Mouse (Mus musculus): ENCODE results near the gene Gucy1b2. TPM values are rescaled to one million over a fixed set of nuclear protein-coding genes. Genes with fewer than 3 reads are reported as not detected.

Gene Gucy1b2
- polyA plus RNA-seq, 1 experiment from 2014 or later = 0.70 TPM

DNA sequence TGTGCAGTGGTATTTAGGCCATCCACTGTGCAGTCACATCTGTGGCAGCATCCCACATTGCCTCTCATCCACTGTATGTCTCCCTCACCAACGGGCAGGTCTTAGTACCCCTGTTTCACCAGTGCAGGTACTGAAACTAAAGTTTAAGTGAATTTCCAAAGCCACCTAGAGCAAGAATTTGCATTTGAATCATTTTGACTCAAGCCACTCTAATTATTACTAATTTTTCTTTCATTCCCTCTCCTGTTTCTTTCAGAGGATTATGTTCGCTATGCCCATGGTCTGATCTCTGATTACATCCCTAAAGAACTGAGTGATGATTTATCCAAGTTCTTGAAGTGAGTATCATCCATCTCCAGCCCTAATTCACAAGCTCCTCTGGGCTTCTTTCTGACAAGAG is 92.3 kb downstream of the Gucy1b2 start:
- Histone ChIP-seq H3K27me3 (ENCODE audit: control insufficient read depth, insufficient read depth, low read length) (no peaks in the 10 kb centered on the region), H3K9ac (ENCODE audit: low read length) (no peak overlapping the region), H3K4me2 (no peak overlapping the region), H3K4me1 (ENCODE audit: control insufficient read depth, insufficient read depth, low read length) (no peaks in the 10 kb centered on the region), H3K9me3 (ENCODE audit: control insufficient read depth, low read length) (no peaks in the 10 kb centered on the region), H3K4me3 (ENCODE audit: low read depth, low read length) (no peak overlapping the region), H3K27ac (ENCODE audit: low read depth, low read length) (no peak overlapping the region), H3K36me3 (ENCODE audit: control insufficient read depth, insufficient read depth, low read length) (no peaks in the 10 kb centered on the region; the same call in 1 of the 2 replicates)
- no peak for DNase-seq (ENCODE audit: low spot score, missing footprints)
- no peak for ATAC-seq (ENCODE audit: low FRiP score)
- 88% methylated on average over 2 of the region's 2 CpGs for WGBS

DNA sequence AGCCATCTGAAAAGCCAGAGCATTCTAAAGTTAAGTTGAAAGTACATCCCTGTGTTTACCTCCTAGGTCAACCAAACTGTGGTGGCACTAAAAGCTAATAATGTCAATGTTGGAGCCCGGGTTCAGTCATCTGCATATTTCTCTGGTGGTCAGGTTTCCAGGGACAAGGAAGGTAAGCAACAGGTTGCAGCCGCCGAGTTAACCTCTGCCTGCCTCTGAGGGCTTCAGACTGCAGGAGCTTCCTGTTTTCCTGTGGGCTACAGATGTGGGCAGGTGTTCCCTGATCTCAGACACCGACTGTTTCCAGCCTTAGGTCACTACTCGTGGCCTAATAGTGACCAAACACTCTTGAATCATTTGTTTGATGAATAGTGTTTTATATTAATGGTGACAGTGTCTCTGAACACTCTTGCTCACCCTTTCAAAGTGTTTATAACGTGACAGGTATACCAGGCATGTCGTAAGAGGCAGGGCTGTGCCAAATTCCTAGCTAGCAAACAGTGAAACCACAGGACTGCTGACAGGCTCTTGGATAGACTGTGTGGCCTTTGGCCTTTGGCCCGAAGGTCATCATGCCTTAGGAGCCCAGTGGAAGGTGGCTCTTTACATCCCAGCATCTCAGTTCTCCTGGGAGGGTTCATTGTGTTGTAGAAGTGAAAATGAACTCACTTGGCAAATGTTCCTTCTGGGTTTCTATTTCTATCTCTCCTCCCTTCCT is 94.7 kb downstream of the Gucy1b2 start:
- ATAC-seq (ENCODE audit: low FRiP score) = no peak
- H3K9ac ChIP-seq (ENCODE audit: low read length) = no peak overlapping the region
- no peak overlapping the region for H3K4me3 ChIP-seq (ENCODE audit: low read depth, low read length)
- no peaks in the 10 kb centered on the region for H3K4me1 ChIP-seq (ENCODE audit: control insufficient read depth, insufficient read depth, low read length)
- H3K9me3 ChIP-seq (ENCODE audit: control insufficient read depth, low read length) = no peaks in the 10 kb centered on the region
- no peak overlapping the region for H3K27ac ChIP-seq (ENCODE audit: low read depth, low read length)
- 88% methylated on average over 8 of the region's 8 CpGs for WGBS
- no peaks in the 10 kb centered on the region for H3K27me3 ChIP-seq (ENCODE audit: control insufficient read depth, insufficient read depth, low read length)
- DNase-seq (ENCODE audit: low spot score, missing footprints) = no peak
- no peaks in the 10 kb centered on the region for H3K36me3 ChIP-seq (ENCODE audit: control insufficient read depth, insufficient read depth, low read length)
- H3K4me2 ChIP-seq = no peak overlapping the region

DNA sequence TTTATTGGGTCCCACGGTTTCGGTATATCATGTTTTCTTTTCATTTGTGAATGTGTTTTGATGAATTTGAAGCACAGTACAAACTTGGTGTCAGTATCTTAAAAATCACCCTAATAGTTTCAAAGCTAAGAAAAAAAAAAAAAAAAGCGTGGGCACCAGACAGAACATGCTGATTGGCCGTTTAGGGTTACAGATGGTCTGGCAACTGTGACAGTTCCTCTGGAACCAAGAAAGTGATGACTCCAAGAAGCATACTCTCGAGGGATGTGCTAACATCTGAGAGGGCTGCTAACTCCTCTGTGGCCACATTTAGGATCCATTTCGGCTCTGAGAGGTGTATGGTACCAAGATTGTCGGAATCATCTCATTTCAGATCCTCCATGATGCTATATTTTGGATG is 100.9 kb downstream of the Gucy1b2 start:
- Histone ChIP-seq H3K9ac (ENCODE audit: low read length) (no peak overlapping the region), H3K9me3 (ENCODE audit: control insufficient read depth, low read length) (no peaks in the 10 kb centered on the region), H3K4me3 (ENCODE audit: low read depth, low read length) (no peak overlapping the region), H3K27ac (ENCODE audit: low read depth, low read length) (no peak overlapping the region), H3K4me1 (ENCODE audit: control insufficient read depth, insufficient read depth, low read length) (0 out of 2 replicates have a peak, but pooled peaks cover 2% of the 10 kb centered on the region), H3K27me3 (ENCODE audit: control insufficient read depth, insufficient read depth, low read length) (no peaks in the 10 kb centered on the region), H3K36me3 (ENCODE audit: control insufficient read depth, insufficient read depth, low read length) (peaks cover 3% of the 10 kb centered on the region; the same call in 1 of the 2 replicates), H3K4me2 (no peak overlapping the region)
- 88% methylated on average over 7 of the region's 7 CpGs for WGBS
- no peak for ATAC-seq (ENCODE audit: low FRiP score)
- DNase-seq (ENCODE audit: low spot score, missing footprints) = no peak

DNA sequence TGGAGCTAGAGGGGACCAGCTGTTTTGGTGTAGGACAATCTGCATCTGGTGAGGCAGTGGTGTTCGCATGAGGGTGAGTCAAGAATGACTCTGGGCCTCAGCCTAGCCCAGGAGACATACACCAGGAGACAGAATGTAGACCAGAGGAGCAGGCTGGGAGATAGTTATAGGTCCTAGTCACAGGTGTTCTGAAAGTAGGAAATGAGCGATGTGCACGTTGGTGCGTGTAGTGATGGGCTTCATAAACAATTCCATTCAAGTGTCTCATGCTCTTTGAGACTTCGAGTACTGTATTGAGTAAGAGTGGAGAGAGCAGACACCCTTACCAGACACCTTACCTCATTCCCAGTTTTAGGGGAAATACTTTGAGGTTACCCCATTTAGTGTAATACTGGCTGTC is 102.3 kb downstream of the Gucy1b2 start:
- Histone ChIP-seq H3K4me2 (no peak overlapping the region), H3K9me3 (ENCODE audit: control insufficient read depth, low read length) (no peaks in the 10 kb centered on the region)
- WGBS = 93% methylated on average over 5 of the region's 5 CpGs

DNA sequence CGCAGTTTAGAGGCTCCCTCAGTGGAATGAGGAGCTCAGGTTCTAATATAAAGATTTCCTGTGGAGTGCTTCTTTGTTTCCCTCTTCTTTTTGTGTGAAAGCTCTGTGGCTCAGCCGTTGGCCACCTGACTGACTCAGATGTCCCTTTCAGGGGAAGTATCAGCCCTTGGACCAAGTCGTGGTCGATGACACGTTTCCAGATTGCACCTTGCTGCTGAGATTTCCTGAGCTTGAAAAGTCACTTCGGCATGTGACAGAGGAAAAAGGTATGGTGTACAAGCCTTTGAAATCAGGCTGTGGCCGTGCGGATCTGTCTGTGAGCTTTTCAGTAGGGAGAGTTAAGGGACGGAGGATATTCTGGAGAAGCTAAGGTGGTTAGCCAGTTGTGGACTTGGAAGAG is 102.7 kb downstream of the Gucy1b2 start:
- 71% methylated on average over 9 of the region's 9 CpGs for whole genome bisulfite sequencing
- Histone ChIP-seq H3K27me3 (ENCODE audit: control insufficient read depth, insufficient read depth, low read length) (no peaks in the 10 kb centered on the region), H3K9ac (ENCODE audit: low read length) (no peak overlapping the region), H3K4me3 (ENCODE audit: low read depth, low read length) (no peak overlapping the region), H3K36me3 (ENCODE audit: control insufficient read depth, insufficient read depth, low read length) (peaks cover 3% of the 10 kb centered on the region; the same call in 1 of the 2 replicates), H3K9me3 (ENCODE audit: control insufficient read depth, low read length) (no peaks in the 10 kb centered on the region), H3K27ac (ENCODE audit: low read depth, low read length) (no peak overlapping the region), H3K4me1 (ENCODE audit: control insufficient read depth, insufficient read depth, low read length) (0 out of 2 replicates have a peak, but pooled peaks cover 2% of the 10 kb centered on the region), H3K4me2 (no peak overlapping the region)
- DNase-seq (ENCODE audit: low spot score, missing footprints) = no peak
- ATAC-seq (ENCODE audit: low FRiP score) = no peak

More for the DNA sequence above, 102.3 kb downstream of the Gucy1b2 start:
- Histone ChIP-seq H3K27ac (ENCODE audit: low read depth, low read length) (no peak overlapping the region), H3K36me3 (ENCODE audit: control insufficient read depth, insufficient read depth, low read length) (peaks cover 3% of the 10 kb centered on the region; the same call in 1 of the 2 replicates), H3K4me1 (ENCODE audit: control insufficient read depth, insufficient read depth, low read length) (0 out of 2 replicates have a peak, but pooled peaks cover 2% of the 10 kb centered on the region), H3K27me3 (ENCODE audit: control insufficient read depth, insufficient read depth, low read length) (no peaks in the 10 kb centered on the region), H3K9ac (ENCODE audit: low read length) (no peak overlapping the region), H3K4me3 (ENCODE audit: low read depth, low read length) (no peak overlapping the region)
- ATAC-seq (ENCODE audit: low FRiP score) = no peak
- DNase-seq (ENCODE audit: low spot score, missing footprints) = no peak

DNA sequence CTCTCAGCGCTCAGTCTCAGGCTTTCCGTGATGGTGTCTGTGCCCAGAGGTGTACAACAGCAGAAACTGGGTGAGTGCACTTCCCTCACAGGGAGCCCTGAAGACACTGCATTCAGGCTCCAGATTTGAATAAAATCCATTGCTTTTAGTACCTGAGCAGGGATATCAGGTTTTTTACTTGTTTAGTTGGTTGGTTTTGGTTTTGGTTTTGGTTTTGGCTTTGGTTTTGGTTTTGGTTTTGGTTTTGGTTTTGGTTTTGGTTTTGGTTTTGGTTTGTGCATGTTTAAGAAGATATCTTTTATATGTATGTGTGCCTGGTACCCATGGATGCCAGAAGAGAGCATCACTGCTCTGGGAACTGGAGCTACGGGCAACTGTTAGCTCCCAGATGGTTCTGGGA is 105.2 kb downstream of the Gucy1b2 start:
- ATAC-seq (ENCODE audit: low FRiP score) = no peak
- no peak for DNase-seq (ENCODE audit: low spot score, missing footprints)
- Histone ChIP-seq H3K4me2 (no peak overlapping the region), H3K36me3 (ENCODE audit: control insufficient read depth, insufficient read depth, low read length) (peaks cover 3% of the 10 kb centered on the region; the same call in 1 of the 2 replicates), H3K27ac (ENCODE audit: low read depth, low read length) (no peak overlapping the region), H3K4me1 (ENCODE audit: control insufficient read depth, insufficient read depth, low read length) (0 out of 2 replicates have a peak, but pooled peaks cover 2% of the 10 kb centered on the region), H3K9me3 (ENCODE audit: control insufficient read depth, low read length) (no peaks in the 10 kb centered on the region), H3K9ac (ENCODE audit: low read length) (no peak overlapping the region), H3K4me3 (ENCODE audit: low read depth, low read length) (no peak overlapping the region), H3K27me3 (ENCODE audit: control insufficient read depth, insufficient read depth, low read length) (no peaks in the 10 kb centered on the region)
- 95% methylated on average over 3 of the region's 3 CpGs for WGBS

DNA sequence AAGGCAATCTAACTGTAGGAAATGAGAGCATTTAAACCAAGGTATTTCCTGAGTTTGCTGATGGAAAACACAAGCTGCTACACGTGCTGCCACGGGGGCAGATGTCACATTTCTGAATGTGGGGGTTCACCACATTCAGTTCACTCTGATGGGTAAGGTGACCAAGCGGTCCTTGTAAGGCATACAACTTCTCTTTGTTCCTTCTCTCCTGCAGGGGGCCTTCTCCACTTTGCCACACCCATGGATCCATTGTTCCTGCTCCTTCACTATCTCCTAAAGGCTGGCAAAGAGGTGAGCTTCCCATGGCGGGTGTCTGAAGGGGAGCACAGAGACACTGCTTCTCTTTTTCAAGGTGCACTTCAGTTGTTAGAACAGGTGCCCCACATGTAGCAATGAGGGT is 105.9 kb downstream of the Gucy1b2 start:
- DNase-seq (ENCODE audit: low spot score, missing footprints) (no peak), ATAC-seq (ENCODE audit: low FRiP score) (no peak)
- no peaks in the 10 kb centered on the region for H3K27me3 ChIP-seq (ENCODE audit: control insufficient read depth, insufficient read depth, low read length)
- no peak overlapping the region for H3K4me3 ChIP-seq (ENCODE audit: low read depth, low read length)
- 0 out of 2 replicates have a peak, but pooled peaks cover 2% of the 10 kb centered on the region for H3K4me1 ChIP-seq (ENCODE audit: control insufficient read depth, insufficient read depth, low read length)
- H3K9ac ChIP-seq (ENCODE audit: low read length) = no peak overlapping the region
- no peak overlapping the region for H3K27ac ChIP-seq (ENCODE audit: low read depth, low read length)
- 86% methylated on average over 4 of the region's 4 CpGs for WGBS
- no peaks in the 10 kb centered on the region for H3K9me3 ChIP-seq (ENCODE audit: control insufficient read depth, low read length)
- H3K4me2 ChIP-seq = no peak overlapping the region
- peaks cover 3% of the 10 kb centered on the region; the same call in 1 of the 2 replicates for H3K36me3 ChIP-seq (ENCODE audit: control insufficient read depth, insufficient read depth, low read length)

DNA sequence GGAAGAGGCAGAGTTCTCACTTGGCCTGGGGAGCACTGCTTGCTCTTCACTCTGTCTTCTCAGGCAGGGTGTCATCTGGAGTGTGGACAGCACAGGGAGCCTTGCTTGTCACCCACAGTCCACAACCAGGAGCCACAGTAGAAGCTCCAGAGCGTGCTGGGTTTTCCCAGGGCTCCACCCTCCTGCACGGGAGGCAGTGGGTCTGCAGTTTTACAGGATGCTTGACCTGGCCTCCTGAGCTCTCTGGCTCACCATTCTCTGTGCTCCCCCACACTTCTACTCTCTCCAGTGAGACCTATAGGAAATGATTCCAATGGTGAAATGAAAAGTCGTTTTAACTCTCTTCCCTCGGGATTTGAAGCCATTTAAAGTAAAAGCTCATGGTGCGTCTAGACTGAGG is 106.3 kb downstream of the Gucy1b2 start:
- Histone ChIP-seq H3K27ac (ENCODE audit: low read depth, low read length) (no peak overlapping the region), H3K4me3 (ENCODE audit: low read depth, low read length) (no peak overlapping the region), H3K9ac (ENCODE audit: low read length) (no peak overlapping the region), H3K4me2 (no peak overlapping the region), H3K27me3 (ENCODE audit: control insufficient read depth, insufficient read depth, low read length) (no peaks in the 10 kb centered on the region), H3K36me3 (ENCODE audit: control insufficient read depth, insufficient read depth, low read length) (peaks cover 3% of the 10 kb centered on the region; the same call in 1 of the 2 replicates), H3K4me1 (ENCODE audit: control insufficient read depth, insufficient read depth, low read length) (0 out of 2 replicates have a peak, but pooled peaks cover 2% of the 10 kb centered on the region), H3K9me3 (ENCODE audit: control insufficient read depth, low read length) (no peaks in the 10 kb centered on the region)
- DNase-seq (ENCODE audit: low spot score, missing footprints) = no peak
- WGBS = 84% methylated on average over 5 of the region's 5 CpGs
- no peak for ATAC-seq (ENCODE audit: low FRiP score)

DNA sequence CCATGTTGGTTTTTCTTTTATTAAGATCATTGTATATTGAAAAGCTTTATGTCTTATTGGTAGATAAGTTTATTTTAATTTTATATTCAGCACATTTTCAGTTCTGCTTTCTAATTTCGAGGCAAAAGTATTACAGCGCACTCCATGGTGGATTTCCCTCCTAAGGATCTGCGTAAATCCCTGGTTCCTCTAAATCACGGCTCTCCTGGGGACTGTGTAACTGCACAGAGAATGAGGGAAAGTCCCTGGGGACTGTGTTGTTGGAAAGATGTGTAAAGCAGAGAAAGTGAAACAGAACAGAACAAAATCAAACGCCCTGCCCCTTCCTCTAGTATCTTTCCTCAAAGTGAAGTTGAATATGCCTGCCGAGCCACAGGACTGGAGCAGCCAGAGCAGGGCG is 109.0 kb downstream of the Gucy1b2 start:
- ATAC-seq (ENCODE audit: low FRiP score) (no peak), DNase-seq (ENCODE audit: low spot score, missing footprints) (no peak)
- no peak overlapping the region for H3K27ac ChIP-seq (ENCODE audit: low read depth, low read length)
- no peak overlapping the region for H3K4me3 ChIP-seq (ENCODE audit: low read depth, low read length)
- H3K36me3 ChIP-seq (ENCODE audit: control insufficient read depth, insufficient read depth, low read length) = no peaks in the 10 kb centered on the region
- H3K9me3 ChIP-seq (ENCODE audit: control insufficient read depth, low read length) = no peaks in the 10 kb centered on the region
- no peaks in the 10 kb centered on the region for H3K27me3 ChIP-seq (ENCODE audit: control insufficient read depth, insufficient read depth, low read length)
- WGBS = 83% methylated on average over 7 of the region's 7 CpGs
- H3K4me2 ChIP-seq = no peak overlapping the region
- H3K9ac ChIP-seq (ENCODE audit: low read length) = no peak overlapping the region
- H3K4me1 ChIP-seq (ENCODE audit: control insufficient read depth, insufficient read depth, low read length) = 0 out of 2 replicates have a peak, but pooled peaks cover 5% of the 10 kb centered on the region

Data from midbrain, embryonic 11.5 days (tissue).